Mouse (Mus musculus): ENCODE results near the gene Tepsin.

GRCm38 (mm10) chr11:120055953-120056732 is 42.4 kb downstream of the Tepsin start:
- no peak for TF ChIP-seq CTCF (conservative IDR thresholded peaks at IDR 0.05; ENCODE audit: insufficient read depth, insufficient read length, low read depth, low read length)
- no peak for TF ChIP-seq POLR2A (IDR thresholded peaks at IDR 0.05; ENCODE audit: low read depth, low read length)
